Mouse (Mus musculus): ENCODE results near the gene Hoxa5. TPM values are rescaled to one million over a fixed set of nuclear protein-coding genes. Genes with fewer than 3 reads are reported as not detected.

Hoxa5 gene
- total RNA-seq, 2 experiments from 2014 or later, result 2.6 to 3.7 TPM

- no peak for DNase-seq
Observed at GRCm38 (mm10) chr6:52214271-52214670, 9.9 kb upstream of the Hoxa5 start.

GRCm38 (mm10) chr6:52213119-52213986 lies 9.0 kb upstream of the Hoxa5 start, which contains the start of the genes Hoxa3 and Gm28308:
TSS of gene Hoxa3 (minus strand) at chr6:52213336.
TSS of gene Gm28308 (minus strand) at chr6:52213339.
- peak; percentile 76 for DNase-seq

GRCm38 (mm10) chr6:52212556-52213118 lies 8.2 kb upstream of the Hoxa5 start:
- DNase-seq, result no peak

GRCm38 (mm10) chr6:52211961-52212360 lies 7.6 kb upstream of the Hoxa5 start:
- DNase-seq, result no peak

- peak; percentile 88 for DNase-seq
Observed at GRCm38 (mm10) chr6:52211170-52211935, 7.0 kb upstream of the Hoxa5 start.

- no peak for DNase-seq
Observed at GRCm38 (mm10) chr6:52209685-52210046, 5.3 kb upstream of the Hoxa5 start.

GRCm38 (mm10) chr6:52208868-52209684 lies 4.7 kb upstream of the Hoxa5 start:
- DNase-seq, result no peak

GRCm38 (mm10) chr6:52208072-52208867 lies 3.9 kb upstream of the Hoxa5 start, which contains the start of gene Hoxa6:
TSS of gene Hoxa6 (minus strand) at chr6:52208722.
- DNase-seq, result peak; percentile 66

- DNase-seq, result no peak
Observed at GRCm38 (mm10) chr6:52207684-52207976, 3.2 kb upstream of the Hoxa5 start.

- no peak for DNase-seq
Observed at GRCm38 (mm10) chr6:52206882-52207683, 2.7 kb upstream of the Hoxa5 start.

- no peak for DNase-seq
Observed at GRCm38 (mm10) chr6:52205638-52206621, 1.5 kb upstream of the Hoxa5 start.

GRCm38 (mm10) chr6:52205221-52205620 lies 834 bp upstream of the Hoxa5 start:
- DNase-seq, result no peak

- peak; percentile 52 for DNase-seq
Observed at GRCm38 (mm10) chr6:52203371-52204049, 877 bp downstream of the Hoxa5 start.

GRCm38 (mm10) chr6:52203121-52203370 lies 1.3 kb downstream of the Hoxa5 start:
- no peak for DNase-seq

- no peak for DNase-seq
Observed at GRCm38 (mm10) chr6:52202362-52203120, 1.8 kb downstream of the Hoxa5 start.

- no peak for DNase-seq
Observed at GRCm38 (mm10) chr6:52201269-52201668, 3.1 kb downstream of the Hoxa5 start.

GRCm38 (mm10) chr6:52200751-52201250 lies 3.6 kb downstream of the Hoxa5 start:
- no peak for DNase-seq

Measured in gastrocnemius, postnatal 10 days (tissue).